Mouse (Mus musculus): ENCODE results near the gene Abca17. TPM values are rescaled to one million over a fixed set of nuclear protein-coding genes. Genes with fewer than 3 reads are reported as not detected.

Gene Abca17
- polyA plus RNA-seq, 2 experiments, result 0.04 TPM; not detected in 1

DNA sequence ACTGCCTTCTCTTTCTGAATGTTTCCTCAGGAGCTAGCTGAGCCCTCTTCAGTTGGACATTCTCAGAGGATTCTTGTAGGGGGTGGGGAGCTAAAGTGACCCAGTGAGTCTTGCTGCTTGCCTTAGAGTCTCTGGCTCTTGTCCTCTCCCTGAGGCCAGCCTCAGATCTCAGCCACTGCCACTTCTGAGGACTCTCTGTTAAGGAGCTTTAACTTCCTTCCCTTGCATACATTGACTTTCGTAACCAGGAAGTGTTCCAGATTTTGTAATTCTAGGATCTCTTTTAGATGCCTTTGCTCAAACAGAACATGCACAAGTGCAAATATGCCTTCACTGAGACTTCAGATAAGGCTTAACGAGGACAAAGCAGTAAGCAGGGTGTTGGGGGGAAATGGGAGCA lies 9.0 kb upstream of the Abca17 start:
- Histone ChIP-seq H3K4me3 (ENCODE audit: insufficient read depth in 1 of 2, low read depth in 2 of 2, low read length in 2 of 2) (no peak overlapping the region), H3K9me3 (ENCODE audit: control insufficient read depth, low read length) (no peaks in the 10 kb centered on the region), H3K36me3 (replicated peaks; ENCODE audit: control insufficient read depth, insufficient read depth, low read depth) (peaks cover 37% of the 10 kb centered on the region), H3K27ac (no peak overlapping the region), H3K9ac (replicated peaks) (no peak overlapping the region), H3K4me1 (replicated peaks; ENCODE audit: control insufficient read depth in 2 of 2, insufficient read depth in 2 of 2, low read length in 1 of 2) (peaks cover 13 to 41% of the 10 kb centered on the region in 2 experiments), H3K4me2 (ENCODE audit: low read depth) (no peak overlapping the region), H3K27me3 (ENCODE audit: control insufficient read depth, insufficient read depth, low read length) (no peaks in the 10 kb centered on the region)
- no peak for ATAC-seq (ENCODE audit: insufficient read depth)
- WGBS (ENCODE audit: insufficient replicate concordance), result 71% methylated on average over 2 of the region's 2 CpGs
- DNase-seq (ENCODE audit: low read depth in 3 of 3, low spot score in 3 of 3), result no peak
- TF ChIP-seq CTCF (IDR thresholded peaks at IDR 0.05; ENCODE audit: low read depth) (no peak), EP300 (IDR thresholded peaks at IDR 0.05; ENCODE audit: low read depth) (no peak)

- H3K27ac ChIP-seq, result no peak overlapping the region
- peaks cover 29% of the 10 kb centered on the region for H3K36me3 ChIP-seq (replicated peaks; ENCODE audit: control insufficient read depth, insufficient read depth, low read depth)
- no peak overlapping the region for H3K4me3 ChIP-seq (ENCODE audit: insufficient read depth in 1 of 2, low read depth in 2 of 2, low read length in 2 of 2)
- 86% methylated on average over 8 of the region's 8 CpGs for WGBS (ENCODE audit: insufficient replicate concordance)
- no peaks in the 10 kb centered on the region for H3K9me3 ChIP-seq (ENCODE audit: control insufficient read depth, low read length)
- H3K4me1 ChIP-seq (replicated peaks; ENCODE audit: control insufficient read depth in 2 of 2, insufficient read depth in 2 of 2, low read length in 1 of 2), result peaks cover 19 to 50% of the 10 kb centered on the region in 2 experiments
- ATAC-seq (ENCODE audit: insufficient read depth), result no peak
- H3K9ac ChIP-seq (replicated peaks), result no peak overlapping the region
- H3K4me2 ChIP-seq (ENCODE audit: low read depth), result no peak overlapping the region
- TF ChIP-seq CTCF (IDR thresholded peaks at IDR 0.05; ENCODE audit: low read depth) (no peak), EP300 (IDR thresholded peaks at IDR 0.05; ENCODE audit: low read depth) (no peak)
- no peaks in the 10 kb centered on the region for H3K27me3 ChIP-seq (ENCODE audit: control insufficient read depth, insufficient read depth, low read length)
- no peak for DNase-seq (ENCODE audit: low read depth in 3 of 3, low spot score in 3 of 3)
Observed at GRCm38 (mm10) chr17:24359006-24359405, 8.1 kb upstream of the Abca17 start.

- Histone ChIP-seq H3K27ac (no peak overlapping the region; the same call in 1 of the 2 replicates), H3K4me3 (ENCODE audit: insufficient read depth in 1 of 2, low read depth in 2 of 2, low read length in 2 of 2) (no peak overlapping the region; a peak in 1 of 4 replicates), H3K36me3 (replicated peaks; ENCODE audit: control insufficient read depth, insufficient read depth, low read depth) (peaks cover 17% of the 10 kb centered on the region), H3K9me3 (ENCODE audit: control insufficient read depth, low read length) (no peaks in the 10 kb centered on the region), H3K4me1 (replicated peaks; ENCODE audit: control insufficient read depth in 2 of 2, insufficient read depth in 2 of 2, low read length in 1 of 2) (peaks cover 30 to 54% of the 10 kb centered on the region in 2 experiments), H3K9ac (replicated peaks) (peak overlapping the region; percentile 64), H3K4me2 (ENCODE audit: low read depth) (peak overlapping the region; percentile 75), H3K27me3 (ENCODE audit: control insufficient read depth, insufficient read depth, low read length) (peaks cover 8% of the 10 kb centered on the region)
- TF ChIP-seq CTCF (IDR thresholded peaks at IDR 0.05; ENCODE audit: low read depth), result no peak
- TF ChIP-seq EP300 (IDR thresholded peaks at IDR 0.05; ENCODE audit: low read depth), result no peak
- no peak for DNase-seq (ENCODE audit: low read depth in 3 of 3, low spot score in 3 of 3)
- no peak for ATAC-seq (ENCODE audit: insufficient read depth)
- 68% methylated on average over 8 of the region's 8 CpGs for WGBS (ENCODE audit: insufficient replicate concordance)
Observed at GRCm38 (mm10) chr17:24355284-24355683, 4.4 kb upstream of the Abca17 start.

DNA sequence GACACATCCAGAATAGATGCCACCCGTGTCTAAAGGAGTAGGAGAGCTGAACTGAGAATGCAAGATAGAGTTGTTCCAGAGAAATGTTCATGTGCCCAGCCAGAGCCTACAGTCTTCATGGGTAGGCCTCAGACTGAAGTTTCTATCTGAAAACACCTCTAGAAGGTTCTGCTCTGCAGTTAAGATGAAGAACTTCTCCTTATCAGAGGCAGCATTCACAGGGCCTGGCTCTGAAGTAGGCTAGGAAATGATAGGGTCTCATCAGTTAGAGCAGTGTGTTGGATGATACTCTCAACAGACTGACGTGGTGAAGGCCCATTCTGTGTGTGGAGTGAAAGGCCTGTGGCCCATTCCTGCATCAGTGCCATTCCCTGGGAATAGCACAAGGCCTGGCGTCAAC lies 3.1 kb upstream of the Abca17 start:
- Histone ChIP-seq H3K27me3 (ENCODE audit: control insufficient read depth, insufficient read depth, low read length) (peaks cover 13% of the 10 kb centered on the region), H3K4me2 (ENCODE audit: low read depth) (peak overlapping the region; percentile 75), H3K9ac (replicated peaks) (peak overlapping the region; percentile 96), H3K9me3 (ENCODE audit: control insufficient read depth, low read length) (no peaks in the 10 kb centered on the region), H3K4me3 (ENCODE audit: insufficient read depth in 1 of 2, low read depth in 2 of 2, low read length in 2 of 2) (peak overlapping the region; percentile 77 to 82), H3K4me1 (replicated peaks; ENCODE audit: control insufficient read depth in 2 of 2, insufficient read depth in 2 of 2, low read length in 1 of 2) (peaks cover 26 to 43% of the 10 kb centered on the region in 2 experiments), H3K36me3 (replicated peaks; ENCODE audit: control insufficient read depth, insufficient read depth, low read depth) (peaks cover 11% of the 10 kb centered on the region), H3K27ac (peak overlapping the region; percentile 94)
- WGBS (ENCODE audit: insufficient replicate concordance), result 19% methylated on average over 3 of the region's 3 CpGs
- TF ChIP-seq CTCF (IDR thresholded peaks at IDR 0.05; ENCODE audit: low read depth), result no peak
- peak; percentile 88 for TF ChIP-seq EP300 (IDR thresholded peaks at IDR 0.05; ENCODE audit: low read depth)
- peak; percentile 65 to 66 (median 65) for DNase-seq (ENCODE audit: low read depth in 3 of 3, low spot score in 3 of 3)
- ATAC-seq (ENCODE audit: insufficient read depth), result peak; percentile 78

- no peaks in the 10 kb centered on the region for H3K36me3 ChIP-seq (replicated peaks; ENCODE audit: control insufficient read depth, insufficient read depth, low read depth)
- peak overlapping the region; percentile 96 for H3K9ac ChIP-seq (replicated peaks)
- H3K4me2 ChIP-seq (ENCODE audit: low read depth), result peak overlapping the region; percentile 75
- 1% methylated on average over 36 of the region's 36 CpGs for WGBS (ENCODE audit: insufficient replicate concordance)
- peaks cover 26 to 40% of the 10 kb centered on the region in 2 experiments for H3K4me1 ChIP-seq (replicated peaks; ENCODE audit: control insufficient read depth in 2 of 2, insufficient read depth in 2 of 2, low read length in 1 of 2)
- TF ChIP-seq EP300 (IDR thresholded peaks at IDR 0.05; ENCODE audit: low read depth) (no peak), CTCF (IDR thresholded peaks at IDR 0.05; ENCODE audit: low read depth) (no peak)
- peak overlapping the region; percentile 77 to 82 for H3K4me3 ChIP-seq (ENCODE audit: insufficient read depth in 1 of 2, low read depth in 2 of 2, low read length in 2 of 2)
- H3K27ac ChIP-seq, result peak overlapping the region; percentile 94
- DNase-seq (ENCODE audit: low read depth in 3 of 3, low spot score in 3 of 3) (no peak), ATAC-seq (ENCODE audit: insufficient read depth) (no peak; the same call in 1 of the 2 replicates)
- no peaks in the 10 kb centered on the region for H3K9me3 ChIP-seq (ENCODE audit: control insufficient read depth, low read length)
- H3K27me3 ChIP-seq (ENCODE audit: control insufficient read depth, insufficient read depth, low read length), result peaks cover 13% of the 10 kb centered on the region
Observed at GRCm38 (mm10) chr17:24352370-24353194, 1.7 kb upstream of the Abca17 start.

Data from liver, embryonic 14.5 days (tissue).